Mouse (Mus musculus): ENCODE results near the gene Sema6d.
A peak's percentile ranks its signal among the peaks of the same experiment; 100 is the strongest.

Gene Sema6d

DNA sequence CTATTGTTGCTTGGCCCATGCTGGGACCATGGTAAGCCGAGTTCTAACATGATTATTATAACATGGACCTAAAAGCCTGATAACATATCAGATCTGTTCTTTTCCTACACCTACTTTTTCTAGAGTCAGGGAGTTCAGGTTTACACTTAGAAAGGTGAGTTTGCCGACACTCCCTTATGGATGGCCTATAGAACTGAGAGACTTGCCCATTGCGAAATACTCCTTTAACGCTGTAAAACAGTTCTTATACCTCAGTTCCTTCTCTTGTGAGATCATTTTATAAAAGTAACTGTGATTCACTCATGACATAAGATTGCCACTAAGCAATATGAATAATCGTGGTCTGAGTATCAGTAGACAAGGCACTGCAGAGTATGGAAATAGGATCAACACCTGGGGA lies 307.5 kb downstream of the Sema6d start:
- DNase-seq (ENCODE audit: low spot score in 2 of 2): no peak

DNA sequence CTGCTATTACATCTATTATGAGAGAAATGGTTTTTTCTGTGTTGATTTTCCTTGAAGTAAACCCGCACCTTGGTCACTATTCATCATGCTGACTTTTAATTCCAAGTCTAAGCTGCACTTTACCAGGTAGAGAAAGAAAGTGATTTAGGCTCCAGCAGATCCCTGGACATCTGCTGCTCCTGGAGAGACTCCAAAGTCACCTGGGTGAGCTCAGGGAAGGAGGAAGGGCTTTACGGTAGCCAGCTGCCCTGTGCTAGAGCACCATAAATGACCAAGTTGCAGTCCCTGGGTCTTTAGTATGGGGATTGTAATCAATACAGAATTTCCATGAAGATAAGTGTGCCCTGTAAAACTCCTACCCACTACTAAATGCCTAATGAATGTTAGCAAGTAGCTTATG lies 309.8 kb downstream of the Sema6d start:
- DNase-seq (ENCODE audit: low spot score in 2 of 2): no peak

DNA sequence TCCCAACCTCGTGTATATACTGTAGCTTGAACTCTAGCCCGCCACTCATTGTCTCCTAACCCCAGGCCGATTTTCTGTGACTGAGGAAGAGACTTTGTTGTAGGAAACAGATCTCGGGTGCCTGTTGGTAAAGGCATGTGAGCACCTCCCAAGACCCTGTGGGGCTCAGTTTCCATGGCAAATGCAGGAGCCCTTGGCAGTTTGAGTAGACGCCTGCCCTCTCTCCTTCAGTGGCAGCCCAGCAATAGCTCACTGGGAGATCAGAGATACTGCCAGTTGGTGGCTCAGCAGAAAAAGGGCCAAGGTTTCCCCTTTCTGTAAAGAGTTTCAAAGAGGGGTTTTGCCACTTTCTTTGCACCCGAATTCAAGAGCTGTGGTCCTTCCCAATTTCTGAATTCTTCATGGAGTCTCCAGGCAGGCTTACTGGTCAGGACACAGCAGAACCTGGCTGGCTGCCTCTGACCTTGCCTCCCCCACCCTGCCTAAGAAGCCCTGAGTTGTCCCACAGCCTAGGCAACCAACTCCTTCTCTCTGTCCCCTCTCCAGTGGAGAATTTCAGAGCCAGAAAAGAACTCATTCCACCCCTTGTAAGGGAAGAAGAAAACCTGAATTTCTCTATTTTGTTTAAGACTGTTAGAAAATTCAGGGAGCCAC lies 312.1 kb downstream of the Sema6d start:
- peak; percentile 43 to 49 for DNase-seq (ENCODE audit: low spot score in 2 of 2)

DNA sequence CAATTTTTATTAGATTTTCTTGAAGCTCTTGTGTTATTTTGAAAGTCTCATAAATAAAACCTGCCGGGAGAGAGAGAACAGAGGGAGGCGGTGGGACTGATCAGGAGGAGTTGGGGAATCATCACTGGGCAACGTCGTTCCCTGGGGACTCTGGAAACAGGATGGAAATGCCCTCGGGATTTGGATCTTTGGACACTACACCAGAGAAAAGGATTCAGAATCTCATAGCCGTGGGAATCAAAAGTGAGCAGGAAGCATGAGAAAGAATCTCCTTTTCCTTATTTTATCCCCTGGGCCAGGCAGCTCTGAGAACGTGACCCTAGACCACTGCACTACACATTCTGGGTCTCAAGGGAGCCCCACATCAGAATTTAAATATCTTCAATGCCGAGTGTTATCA lies 313.8 kb downstream of the Sema6d start:
- no peak for DNase-seq (ENCODE audit: low spot score in 2 of 2)

DNA sequence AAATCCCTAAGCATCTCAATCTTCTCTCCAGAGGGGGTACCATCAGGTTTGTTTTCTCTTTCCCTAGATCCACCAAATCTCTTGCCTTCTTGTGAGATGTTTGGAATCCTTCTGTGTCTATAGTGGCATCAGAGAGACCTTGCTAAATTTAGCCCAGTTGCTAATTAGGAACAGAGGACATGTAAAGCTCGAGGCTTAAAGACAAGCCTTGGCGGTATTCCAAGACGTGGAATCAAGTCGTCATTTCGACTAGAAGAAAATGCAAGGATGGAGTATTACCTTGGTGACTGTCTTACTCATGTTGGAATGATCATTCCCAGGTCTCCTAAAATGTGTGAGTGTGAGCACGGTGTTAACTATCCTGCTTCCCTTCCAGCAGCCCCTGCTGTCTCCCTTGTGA lies 314.2 kb downstream of the Sema6d start:
- no peak for DNase-seq (ENCODE audit: low spot score in 2 of 2)

- no peak for DNase-seq (ENCODE audit: low spot score in 2 of 2)
These were observed 315.1 kb downstream of the Sema6d start for GRCm38 (mm10) chr2:124404631-124405562.

DNA sequence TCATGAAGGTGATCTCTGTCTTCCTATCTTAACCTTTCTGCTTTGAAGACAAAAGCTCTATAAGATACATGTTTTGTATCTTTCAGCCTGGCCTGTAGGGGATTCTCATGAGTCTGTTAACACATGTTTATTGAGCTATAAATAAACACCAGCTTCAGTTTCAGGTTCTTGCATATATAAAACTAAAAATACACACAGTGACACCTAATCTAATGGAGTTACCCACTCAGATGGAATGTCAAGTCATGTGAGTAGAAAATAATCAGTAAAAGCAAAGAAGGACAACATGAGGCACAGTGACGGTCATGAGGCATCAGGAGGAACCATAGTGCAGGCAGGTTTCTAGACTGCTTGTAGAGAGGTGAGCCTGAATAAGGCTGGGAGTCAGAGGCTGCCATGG lies 319.2 kb downstream of the Sema6d start:
- DNase-seq (ENCODE audit: low spot score in 2 of 2): no peak

DNA sequence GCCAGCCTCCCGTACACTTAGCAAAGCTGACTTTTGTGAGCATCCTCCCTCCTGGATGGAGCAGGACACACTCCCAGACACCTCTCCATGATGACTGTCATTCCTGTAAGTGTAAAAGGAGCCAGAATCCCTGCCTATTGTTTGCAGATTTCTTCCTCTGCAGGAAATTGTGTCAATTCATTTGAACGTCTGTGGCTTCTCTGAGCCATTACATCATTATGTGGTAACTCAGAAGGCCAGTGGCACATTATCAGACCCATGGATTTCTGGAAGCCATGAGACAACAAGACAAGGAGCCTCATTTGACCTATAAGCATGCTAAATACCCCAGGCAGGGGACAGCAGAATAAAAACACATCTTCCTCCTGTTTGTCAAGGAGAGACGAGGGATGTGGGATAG lies 327.0 kb downstream of the Sema6d start:
- no peak for DNase-seq (ENCODE audit: low spot score in 2 of 2)

DNA sequence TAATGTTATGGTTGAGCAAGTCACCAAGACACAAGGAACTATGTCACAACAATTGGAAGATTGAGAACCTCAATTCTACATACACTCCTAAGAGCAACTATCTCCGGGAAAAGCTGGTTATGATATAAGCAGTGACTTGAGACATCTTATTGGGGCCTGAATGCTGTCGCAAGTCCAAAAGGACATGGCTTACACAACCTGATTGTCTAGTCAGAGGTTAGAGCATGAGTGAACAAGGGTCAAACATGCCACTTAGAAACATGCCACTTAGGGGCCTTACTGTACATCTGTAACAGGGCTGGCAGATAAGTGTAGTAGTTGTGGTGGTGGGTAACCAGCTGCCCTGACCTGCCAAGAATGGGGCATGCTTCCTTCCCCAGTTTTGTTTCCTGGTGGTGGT lies 328.6 kb downstream of the Sema6d start:
- DNase-seq (ENCODE audit: low spot score in 2 of 2): no peak

- no peak for DNase-seq (ENCODE audit: low spot score in 2 of 2)
These were observed 330.5 kb downstream of the Sema6d start for GRCm38 (mm10) chr2:124420170-124420825.

- DNase-seq (ENCODE audit: low spot score in 2 of 2): no peak
These were observed 340.0 kb downstream of the Sema6d start for GRCm38 (mm10) chr2:124429744-124430143.

GRCm38 (mm10) chr2:124430708-124431107 lies 340.9 kb downstream of the Sema6d start:
- DNase-seq (ENCODE audit: low spot score in 2 of 2): no peak

GRCm38 (mm10) chr2:124435382-124436002 lies 345.7 kb downstream of the Sema6d start:
- no peak for DNase-seq (ENCODE audit: low spot score in 2 of 2)

DNA sequence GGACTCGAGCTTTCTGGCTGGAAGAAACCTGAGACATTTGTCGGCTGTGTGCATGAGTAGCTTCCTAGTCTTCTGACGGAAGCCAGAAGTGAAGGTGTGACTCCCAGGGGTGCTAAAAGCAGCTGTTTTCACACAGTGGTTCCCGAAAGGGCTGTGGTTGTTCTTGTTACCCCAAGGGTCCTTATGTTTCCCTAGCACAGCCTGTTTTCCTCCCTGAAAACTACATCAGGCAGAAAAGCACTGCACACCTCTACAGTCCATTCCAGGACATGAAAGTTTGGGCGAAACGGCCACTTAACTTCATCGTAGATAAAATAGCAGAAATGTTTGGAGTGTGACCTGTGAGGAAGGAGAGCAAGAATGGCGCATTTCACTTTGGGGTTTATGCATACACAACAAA lies 346.9 kb downstream of the Sema6d start:
- DNase-seq (ENCODE audit: low spot score in 2 of 2): no peak

- DNase-seq (ENCODE audit: low spot score in 2 of 2): no peak
These were observed 354.4 kb downstream of the Sema6d start for GRCm38 (mm10) chr2:124444199-124444598.

DNA sequence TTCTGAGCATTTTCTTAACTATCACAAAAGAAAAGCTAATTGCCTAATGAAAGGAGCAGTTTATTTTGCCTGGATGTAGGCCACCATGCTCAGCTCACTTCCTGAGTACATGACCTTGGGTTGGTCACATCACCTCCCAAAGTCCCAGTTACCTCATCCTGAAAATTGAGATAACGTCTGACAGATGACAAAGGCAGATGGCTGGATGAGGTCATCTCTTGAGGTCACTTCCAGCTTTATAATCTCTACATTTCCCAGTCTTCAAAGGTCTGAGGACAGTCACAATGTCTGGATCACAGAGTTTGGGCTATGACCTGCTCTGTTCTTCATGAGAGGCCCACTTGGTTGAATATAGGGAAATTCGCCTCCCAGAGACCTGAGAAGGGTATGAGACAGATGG lies 366.1 kb downstream of the Sema6d start:
- DNase-seq (ENCODE audit: low spot score in 2 of 2): no peak

DNA sequence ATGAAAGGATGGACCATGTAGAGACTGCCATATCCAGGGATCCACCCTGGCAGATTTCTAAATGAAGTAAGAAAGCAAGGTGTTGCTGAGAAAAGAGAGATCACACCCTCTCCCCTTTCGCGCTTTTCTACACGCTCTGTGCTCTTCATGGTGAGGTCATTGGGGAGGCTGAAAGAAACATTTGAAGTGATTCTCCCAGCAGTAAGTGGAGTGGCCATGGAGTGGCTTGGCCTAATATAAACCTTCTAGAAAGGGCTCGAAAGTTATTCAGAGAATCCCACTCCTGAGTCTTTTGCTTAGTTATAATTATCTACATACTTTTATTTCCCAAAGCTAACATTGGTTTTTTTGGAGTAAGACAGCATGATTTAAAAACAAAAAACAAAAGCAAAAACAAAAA lies 367.2 kb downstream of the Sema6d start:
- DNase-seq (ENCODE audit: low spot score in 2 of 2): no peak

GRCm38 (mm10) chr2:124458028-124458427 lies 368.3 kb downstream of the Sema6d start:
- no peak for DNase-seq (ENCODE audit: low spot score in 2 of 2)

- no peak for DNase-seq (ENCODE audit: low spot score in 2 of 2)
These were observed 371.2 kb downstream of the Sema6d start for GRCm38 (mm10) chr2:124460956-124461355.

- DNase-seq (ENCODE audit: low spot score in 2 of 2): no peak
These were observed 371.6 kb downstream of the Sema6d start for GRCm38 (mm10) chr2:124461378-124461851.

GRCm38 (mm10) chr2:124465004-124465946 lies 375.5 kb downstream of the Sema6d start:
- DNase-seq (ENCODE audit: low spot score in 2 of 2): no peak
